Mouse (Mus musculus) ES-CJ7 (cell line): ENCODE measurements around the gene Ccdc130.

Experiments
- DNase-seq: peaks from one replicate; pipeline ENCODE4 v3.0.0; 2011; ENCODE audit warnings: low read depth, low spot score

The Ccdc130 gene

GRCm38 (mm10) chr8:84269950-84270773 lies at the start of gene Ccdc130:
Gene Ccdc130, minus strand, starts transcription at chr8:84270380.
- peak; percentile 100 for DNase-seq

GRCm38 (mm10) chr8:84308376-84308775 lies 38.2 kb upstream of the Ccdc130 start:
- no peak for DNase-seq

GRCm38 (mm10) chr8:84303951-84304350 lies 33.8 kb upstream of the Ccdc130 start:
- no peak for DNase-seq

GRCm38 (mm10) chr8:84297029-84297785 lies 27.0 kb upstream of the Ccdc130 start:
- DNase-seq, result peak; percentile 83

- peak; percentile 77 for DNase-seq
These were observed 21.5 kb upstream of the Ccdc130 start for GRCm38 (mm10) chr8:84291688-84292087.

- DNase-seq, result no peak
These were observed 20.9 kb upstream of the Ccdc130 start for GRCm38 (mm10) chr8:84291086-84291485.

- DNase-seq, result peak; percentile 45
These were observed 18.7 kb upstream of the Ccdc130 start for GRCm38 (mm10) chr8:84288892-84289291.

GRCm38 (mm10) chr8:84285665-84286064 lies 15.5 kb upstream of the Ccdc130 start:
- DNase-seq, result peak; percentile 89

GRCm38 (mm10) chr8:84284608-84285063 lies 14.5 kb upstream of the Ccdc130 start:
- DNase-seq, result peak; percentile 78

GRCm38 (mm10) chr8:84280777-84281176 lies 10.6 kb upstream of the Ccdc130 start:
- DNase-seq, result no peak

- no peak for DNase-seq
These were observed 6.3 kb upstream of the Ccdc130 start for GRCm38 (mm10) chr8:84276447-84276846.

- no peak for DNase-seq
These were observed 3.8 kb upstream of the Ccdc130 start for GRCm38 (mm10) chr8:84273968-84274367.

GRCm38 (mm10) chr8:84272302-84272701 lies 2.1 kb upstream of the Ccdc130 start:
- DNase-seq, result no peak

- no peak for DNase-seq
These were observed 9.1 kb downstream of the Ccdc130 start for GRCm38 (mm10) chr8:84261098-84261497.

- peak; percentile 96 for DNase-seq
These were observed 13.2 kb downstream of the Ccdc130 start, which contains the start of gene Mri1 for GRCm38 (mm10) chr8:84256822-84257610. Gene Mri1, minus strand, starts transcription at chr8:84257326.

GRCm38 (mm10) chr8:84256458-84256821 lies 13.7 kb downstream of the Ccdc130 start:
- DNase-seq, result peak; percentile 84

GRCm38 (mm10) chr8:84255858-84256257 lies 14.3 kb downstream of the Ccdc130 start:
- DNase-seq, result peak; percentile 63

- peak; percentile 94 for DNase-seq
These were observed 20.7 kb downstream of the Ccdc130 start, which contains the start of gene D8Ertd738e for GRCm38 (mm10) chr8:84249257-84250170. Gene D8Ertd738e, minus strand, starts transcription at chr8:84249719.

- DNase-seq, result no peak
These were observed 28.4 kb downstream of the Ccdc130 start for GRCm38 (mm10) chr8:84241821-84242220.

GRCm38 (mm10) chr8:84241167-84241566 lies 29.0 kb downstream of the Ccdc130 start:
- no peak for DNase-seq
